Mouse (Mus musculus) c-Kit-positive CD71-positive TER-119-positive erythroid progenitor cells, embryonic 14.5 days (primary cell): ENCODE data around the gene Kcnj5.
A peak's percentile ranks its signal among the peaks of the same experiment; 100 is the strongest.

Source experiments
- DNase-seq: peaks from one replicate; pipeline ENCODE4 v3.0.0-alpha.2; 2013; ENCODE audit warnings: low spot score

The Kcnj5 gene

DNA sequence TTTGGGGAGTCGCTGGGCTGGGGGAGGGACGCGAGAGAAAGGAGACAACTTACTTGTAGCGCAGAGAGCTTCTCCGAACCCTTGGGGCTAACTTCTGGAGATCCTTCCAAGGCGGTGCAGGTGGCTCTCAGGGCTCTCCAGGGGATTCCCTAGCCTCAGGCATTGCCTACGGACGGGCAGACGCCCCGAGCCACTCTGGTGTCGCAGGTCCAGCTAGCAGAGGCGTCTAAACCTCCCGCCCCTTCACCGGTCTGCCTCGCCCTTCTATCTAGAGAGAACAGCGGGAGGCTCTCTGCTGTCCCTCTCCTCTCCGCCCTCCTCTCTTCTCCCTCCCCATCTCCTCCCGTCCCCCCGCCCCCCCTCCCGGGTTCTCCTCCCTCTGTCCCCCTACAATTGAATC is at the start of gene Kcnj5:
Kcnj5 (minus strand) TSS at position 300 of the 400 bp plus-strand sequence.
- DNase-seq, result no peak

DNA sequence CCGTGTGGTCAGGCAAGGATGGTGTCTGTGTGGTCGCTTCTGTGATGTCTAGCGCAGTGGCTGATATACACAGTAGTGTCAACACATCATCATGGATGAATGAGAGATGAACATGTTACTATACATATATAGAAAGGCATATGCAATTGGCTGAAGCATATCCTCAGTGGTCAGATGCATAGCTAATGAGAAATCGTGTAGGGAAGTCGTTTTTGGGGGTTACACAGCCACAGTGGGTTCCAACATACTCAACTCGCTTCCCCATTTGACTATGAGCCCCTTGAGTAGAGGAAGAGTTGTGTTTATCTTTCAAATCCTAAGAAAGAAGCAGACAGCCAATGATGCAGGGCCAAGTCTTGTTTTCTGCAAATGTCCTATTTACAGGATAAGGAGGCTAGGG is 48.6 kb upstream of the Kcnj5 start:
- DNase-seq, result no peak

DNA sequence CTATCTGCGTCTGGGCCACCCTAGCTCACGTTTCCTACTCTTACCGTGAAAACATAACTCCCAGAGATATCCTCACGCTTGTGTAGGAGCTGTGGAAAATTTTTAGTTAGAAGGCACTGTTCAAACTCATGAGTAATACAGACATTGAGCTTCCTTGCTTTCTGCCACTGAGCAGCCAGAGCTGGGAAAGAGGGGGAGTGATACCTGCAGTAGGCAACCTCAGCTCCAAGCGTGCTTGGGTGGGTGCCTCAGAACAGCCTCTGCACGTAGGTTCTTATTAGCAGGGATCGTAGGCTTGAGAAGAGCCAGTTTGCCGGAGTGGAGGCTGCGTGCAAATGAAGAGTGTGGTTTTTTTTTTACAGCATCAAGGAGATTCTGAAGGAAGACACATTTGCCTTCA is 47.6 kb upstream of the Kcnj5 start:
- DNase-seq, result no peak

DNA sequence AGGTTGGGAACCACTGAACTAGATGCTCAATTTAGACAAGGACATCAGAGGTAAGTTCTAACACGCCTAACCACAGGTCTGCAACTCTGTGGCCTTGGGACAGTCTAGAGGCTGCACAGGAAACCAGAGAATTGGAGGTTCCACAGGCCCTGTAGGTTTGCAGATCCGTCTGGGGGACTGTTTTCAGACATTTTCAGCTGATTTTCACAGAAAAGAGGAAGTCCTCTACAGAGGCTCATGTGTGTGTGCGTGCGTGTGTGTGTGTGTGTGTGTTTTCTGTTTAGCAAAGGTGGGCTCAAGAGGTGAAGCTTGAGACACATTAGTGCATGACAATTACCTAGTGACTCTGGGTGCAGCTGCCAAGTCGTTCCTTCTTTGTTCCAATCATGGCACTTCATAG is 46.9 kb upstream of the Kcnj5 start:
- no peak for DNase-seq

DNA sequence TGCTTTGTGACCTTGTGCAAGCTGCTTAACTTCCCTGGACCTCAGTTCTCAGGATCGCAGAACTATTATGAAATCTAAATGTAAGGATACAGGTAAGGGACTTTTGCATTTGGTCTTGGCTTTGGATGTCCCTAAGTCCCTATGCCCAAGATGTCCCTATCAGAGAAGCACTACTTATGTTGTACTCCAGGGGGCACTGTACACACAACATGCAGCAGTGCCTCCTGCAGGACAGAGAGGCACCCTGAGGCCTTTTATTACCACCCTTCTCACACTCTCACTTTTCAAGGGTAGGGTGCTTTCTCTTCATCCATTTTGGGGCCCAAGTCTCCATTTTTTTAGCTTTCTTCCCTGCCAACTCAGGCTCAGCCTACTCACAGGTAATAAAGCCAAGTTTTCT is 44.0 kb upstream of the Kcnj5 start:
- DNase-seq, result peak; percentile 31

DNA sequence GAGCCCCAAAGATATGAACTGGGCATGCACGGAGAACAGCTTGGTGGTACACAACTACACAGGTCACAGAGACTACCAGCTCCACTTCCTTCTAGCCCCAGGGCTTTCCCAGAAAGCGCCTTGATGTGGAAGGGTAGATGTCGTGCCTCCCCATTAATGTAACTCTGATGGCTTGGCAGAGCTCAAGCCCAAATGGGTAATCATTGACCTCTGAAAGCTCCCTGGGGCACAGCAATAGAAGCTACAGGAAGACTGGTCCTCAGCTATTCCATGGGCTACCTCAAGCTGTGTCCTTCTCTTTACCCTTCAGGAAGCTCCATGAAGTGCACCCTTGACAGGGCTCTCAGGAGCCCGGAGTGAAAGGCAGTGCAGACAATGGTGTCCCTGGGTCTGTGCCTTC is 40.8 kb upstream of the Kcnj5 start:
- no peak for DNase-seq

DNA sequence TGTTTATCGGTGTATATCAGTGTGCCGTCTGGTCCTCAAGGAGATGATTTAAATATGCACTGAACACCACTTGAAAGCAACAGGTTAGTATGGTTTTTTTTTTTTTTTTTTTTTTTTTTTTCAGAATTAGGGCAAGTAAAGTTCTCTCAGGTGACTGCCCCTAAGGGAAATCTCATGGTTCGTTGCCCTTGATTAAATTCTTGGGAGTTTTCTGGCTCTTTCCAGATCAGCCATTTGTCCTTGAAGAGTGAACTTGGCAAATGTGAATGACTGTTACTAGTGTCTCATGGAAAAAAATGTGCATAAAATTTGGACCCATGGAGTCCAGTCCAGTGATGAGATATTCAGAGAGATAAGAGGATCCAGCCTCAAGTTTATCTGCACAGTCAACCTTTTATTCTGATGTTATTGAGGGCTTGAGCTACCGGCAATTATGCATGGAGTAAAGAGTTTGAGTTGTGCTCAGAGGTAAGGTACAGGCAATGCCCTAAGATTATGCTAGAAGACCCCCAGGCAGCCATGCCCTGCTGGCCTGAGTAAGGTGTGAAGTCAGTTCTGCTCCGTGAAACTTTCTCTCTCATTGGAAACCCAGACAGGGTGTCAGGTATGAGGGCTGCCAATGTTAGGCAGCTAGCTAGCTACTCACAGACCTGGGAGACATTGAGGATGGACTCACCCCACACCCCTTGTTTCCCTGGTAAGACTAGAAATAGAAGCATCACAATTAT is 32.9 kb upstream of the Kcnj5 start:
- no peak for DNase-seq

DNA sequence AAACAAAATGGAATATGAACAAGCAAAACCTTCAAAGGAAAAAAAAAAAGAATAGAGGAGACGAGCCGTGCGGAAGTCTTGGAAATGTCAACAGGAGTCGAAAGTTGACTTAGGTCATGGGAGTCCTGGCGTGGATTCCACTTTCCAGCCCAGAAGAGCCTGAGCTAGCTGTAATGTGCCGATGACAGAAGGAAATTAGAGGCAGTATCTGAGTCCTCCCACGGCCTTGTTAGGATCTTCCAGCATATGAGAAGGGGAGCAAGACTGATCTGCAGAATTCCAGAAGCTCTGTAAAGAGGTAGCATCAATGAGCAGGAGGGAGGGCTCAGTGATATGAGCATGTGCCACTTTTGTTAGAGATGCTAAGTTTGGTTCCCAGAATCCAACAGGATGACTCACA is 31.9 kb upstream of the Kcnj5 start:
- DNase-seq, result no peak

DNA sequence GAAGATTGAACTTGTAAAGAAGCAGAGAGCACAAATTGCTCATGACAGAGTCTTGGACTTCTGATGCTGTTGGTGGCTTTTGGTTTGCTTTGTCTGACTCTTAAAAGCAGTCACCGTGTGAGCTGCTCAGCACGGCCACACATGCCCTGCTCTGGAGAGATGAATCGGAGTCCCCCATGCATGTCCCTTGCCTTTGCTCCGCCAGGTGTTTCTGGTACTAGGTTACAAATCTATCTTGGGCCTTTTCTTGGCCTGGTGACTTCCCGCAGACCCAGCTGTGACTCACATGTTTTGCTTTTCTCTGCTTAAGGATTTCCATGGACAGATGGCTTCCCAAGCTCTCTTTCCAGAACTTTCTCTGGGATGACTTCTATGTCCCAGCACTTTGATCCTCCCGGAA is 29.5 kb upstream of the Kcnj5 start:
- no peak for DNase-seq

DNA sequence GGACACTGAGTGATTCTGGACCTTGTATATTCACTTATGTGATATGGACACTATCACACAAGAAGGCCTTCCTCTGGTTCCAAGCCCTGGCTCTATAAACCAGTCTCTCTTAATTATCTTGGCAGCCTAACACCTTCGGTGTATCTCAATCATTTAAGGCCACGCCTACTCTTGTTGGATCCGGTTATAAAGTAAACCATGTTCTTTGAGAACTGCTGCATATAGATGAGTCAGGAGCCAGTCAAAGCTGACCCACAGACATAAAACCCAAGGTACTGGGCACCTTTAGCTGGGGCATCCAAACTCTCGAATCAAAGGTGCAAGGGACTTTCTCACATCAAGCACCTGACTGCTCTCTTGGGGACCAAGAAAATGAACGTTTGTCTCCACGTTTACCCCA is 28.1 kb upstream of the Kcnj5 start, which contains the start of gene Kcnj1:
Kcnj1 (plus strand) TSS at position 292 of the 400 bp plus-strand sequence.
- DNase-seq, result no peak

DNA sequence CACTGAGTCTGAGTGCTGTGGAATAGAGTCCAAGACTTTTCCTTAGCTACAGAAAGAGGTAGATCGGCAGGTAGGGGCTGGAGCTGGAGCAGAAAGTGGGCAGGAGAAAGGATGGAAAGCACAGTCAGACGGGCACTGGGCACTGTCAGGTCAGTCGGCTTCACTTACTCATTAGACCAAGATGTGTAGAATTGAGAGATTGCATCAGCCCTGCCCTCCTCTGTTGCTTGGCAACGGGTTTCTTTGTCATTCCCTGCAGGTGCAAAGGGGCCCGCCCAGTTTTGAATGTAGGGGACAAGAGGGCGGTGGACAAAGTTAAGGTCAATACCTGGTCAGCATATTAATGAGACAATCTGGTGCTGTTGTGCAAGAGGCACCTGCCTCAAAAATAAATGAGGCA is 25.2 kb upstream of the Kcnj5 start:
- no peak for DNase-seq

DNA sequence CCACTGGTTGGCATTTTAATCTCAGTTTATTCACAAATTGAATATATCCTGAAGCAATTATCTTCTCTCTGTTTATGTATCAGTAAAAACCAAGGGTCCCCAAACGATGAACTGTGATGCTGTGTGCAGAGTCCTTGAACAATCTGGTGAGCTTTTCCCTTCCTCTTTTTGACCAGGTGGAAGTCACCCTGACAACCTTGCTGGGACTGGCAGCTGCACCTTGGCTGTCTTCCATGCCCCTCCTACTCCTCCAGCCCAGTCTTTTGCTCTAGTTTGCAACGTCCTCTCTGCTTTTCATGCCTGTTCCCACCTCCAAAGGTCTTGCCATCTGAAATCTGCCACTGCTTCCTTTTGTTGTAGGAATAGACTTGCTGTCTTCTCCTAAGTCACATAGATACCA is 24.7 kb upstream of the Kcnj5 start:
- no peak for DNase-seq

DNA sequence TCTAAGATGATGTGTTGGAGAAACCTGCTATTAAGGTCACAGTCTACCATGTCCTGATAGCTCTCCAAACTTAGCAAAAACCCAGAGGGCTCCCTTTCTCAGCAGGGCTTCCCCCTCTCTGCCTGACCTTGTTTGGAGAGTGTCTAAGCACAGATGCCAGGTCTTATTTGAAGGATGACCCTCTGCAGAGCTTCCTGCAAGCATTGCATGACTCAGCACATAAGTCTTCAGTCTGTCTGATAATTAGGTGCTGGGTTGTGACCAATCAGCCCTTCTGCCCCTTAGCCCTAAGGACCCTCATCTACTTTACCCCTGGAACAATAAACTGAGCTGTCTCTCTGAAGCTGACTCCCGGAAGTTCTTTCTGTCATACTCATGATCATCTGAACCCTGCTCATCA is 16.6 kb upstream of the Kcnj5 start:
- no peak for DNase-seq

DNA sequence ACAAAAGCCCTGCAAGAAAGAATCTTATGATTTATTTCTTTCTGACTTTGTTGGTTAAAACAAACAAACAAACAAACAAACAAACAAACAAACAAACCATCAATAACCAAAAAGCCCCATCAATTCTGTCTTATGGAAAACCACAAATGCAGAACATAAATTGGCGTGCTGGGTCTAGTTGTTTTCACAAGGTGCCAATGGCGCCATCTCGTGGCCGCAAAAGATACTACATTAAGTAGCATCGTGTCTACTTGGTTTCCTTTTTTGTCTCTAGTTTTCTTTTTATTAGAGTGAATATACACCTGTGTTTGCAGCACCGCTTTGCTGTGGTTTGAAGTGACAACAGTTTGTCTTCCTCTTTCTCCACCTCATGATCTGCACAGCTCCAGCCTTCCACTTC is 6.2 kb upstream of the Kcnj5 start:
- DNase-seq, result peak; percentile 45

DNA sequence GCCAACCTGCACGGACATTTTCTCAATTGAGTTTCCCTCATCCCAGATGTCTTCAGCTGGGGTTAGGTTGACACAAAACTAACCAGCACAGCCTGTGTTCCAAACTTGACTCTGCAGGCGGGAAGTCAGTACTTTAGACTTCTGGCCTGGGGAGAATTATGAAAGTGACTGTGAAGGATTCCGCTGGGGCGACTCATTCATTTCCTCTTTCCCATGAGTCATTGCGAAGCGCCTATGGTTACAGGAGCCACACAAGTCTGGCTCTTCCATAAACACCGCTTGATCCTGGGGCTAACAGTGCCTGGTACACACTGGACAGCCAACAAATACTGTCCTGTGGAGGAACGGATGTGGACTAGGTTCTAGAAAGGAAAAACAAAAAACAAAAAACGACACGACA is 5.2 kb upstream of the Kcnj5 start:
- no peak for DNase-seq

DNA sequence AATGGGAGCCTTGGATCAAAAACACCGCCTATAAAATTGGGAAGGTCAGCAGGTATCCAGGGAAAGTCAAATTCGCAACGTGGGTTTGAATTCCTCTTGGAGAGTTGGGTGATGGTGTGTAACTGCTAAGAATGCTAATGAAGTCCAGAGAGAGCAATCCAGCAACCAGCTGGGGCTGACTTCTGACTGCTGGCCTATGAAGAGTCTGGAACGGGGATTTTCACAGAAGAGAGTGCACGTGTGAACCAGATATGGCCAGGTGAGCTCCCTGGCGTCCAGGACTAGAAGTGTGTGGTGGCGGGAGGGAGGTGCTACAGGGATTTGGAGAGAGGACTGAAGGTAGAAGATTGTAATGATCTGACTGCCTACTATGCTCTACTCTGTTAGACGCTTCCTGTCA is 3.9 kb upstream of the Kcnj5 start:
- DNase-seq, result no peak

DNA sequence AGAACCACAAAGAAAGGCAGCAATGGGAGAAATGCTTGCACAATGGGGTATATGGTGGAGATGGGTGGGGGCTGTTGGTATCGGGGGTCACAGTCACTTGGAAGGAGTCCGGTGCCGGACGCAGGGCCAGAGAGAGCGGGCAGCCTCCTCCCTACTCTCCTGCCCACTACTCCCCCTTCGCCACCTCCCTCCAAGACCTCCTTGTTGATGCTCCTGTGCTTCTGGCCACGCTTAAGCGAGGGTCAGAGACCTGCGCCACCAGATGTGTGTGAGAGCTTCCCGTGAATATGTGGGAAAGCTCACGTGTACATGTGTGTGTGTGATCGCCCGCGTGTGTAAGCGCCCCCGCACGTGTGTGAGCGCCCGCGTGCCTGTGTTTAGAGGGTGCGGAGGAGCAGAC is 339 bp upstream of the Kcnj5 start:
- no peak for DNase-seq

DNA sequence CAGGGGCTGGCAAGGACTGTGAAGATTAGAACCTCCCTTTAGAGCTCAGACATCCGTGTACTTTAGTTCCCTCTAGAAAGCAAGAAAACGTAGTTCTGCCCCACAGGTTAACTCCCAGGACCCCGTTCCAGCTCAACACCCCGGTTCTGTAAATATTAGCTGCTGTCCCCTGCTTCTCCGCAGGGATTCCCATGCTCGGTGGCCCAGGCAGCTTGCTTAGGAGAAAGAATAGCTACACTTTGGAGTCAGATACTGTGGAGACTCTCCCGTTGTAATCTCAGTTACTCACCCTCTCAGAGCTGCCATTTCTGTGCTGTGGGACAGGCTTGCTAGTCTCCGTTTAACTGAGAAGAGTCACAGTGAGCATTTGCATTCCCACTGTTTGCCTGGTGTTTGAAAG is 1.2 kb downstream of the Kcnj5 start:
- DNase-seq, result no peak

DNA sequence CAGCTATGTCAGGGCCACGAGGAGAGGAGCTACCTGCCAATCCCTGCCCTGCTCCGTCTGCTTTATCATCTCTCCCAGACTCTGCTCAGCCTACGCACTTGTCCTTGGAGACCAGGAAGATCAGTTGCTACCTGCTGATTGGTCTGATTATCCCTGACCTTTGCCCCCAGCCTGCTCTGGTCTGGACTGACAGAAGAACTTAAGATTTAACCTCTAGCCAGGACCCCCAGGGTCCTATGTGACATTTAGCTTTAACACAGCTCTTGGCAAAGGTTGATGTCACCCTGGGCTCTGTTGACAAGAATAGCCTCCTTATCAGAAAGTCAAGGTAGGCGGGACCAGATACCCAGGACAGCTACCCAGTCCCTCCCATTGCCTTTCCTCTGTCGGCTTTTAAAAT is 3.3 kb downstream of the Kcnj5 start:
- DNase-seq, result no peak

DNA sequence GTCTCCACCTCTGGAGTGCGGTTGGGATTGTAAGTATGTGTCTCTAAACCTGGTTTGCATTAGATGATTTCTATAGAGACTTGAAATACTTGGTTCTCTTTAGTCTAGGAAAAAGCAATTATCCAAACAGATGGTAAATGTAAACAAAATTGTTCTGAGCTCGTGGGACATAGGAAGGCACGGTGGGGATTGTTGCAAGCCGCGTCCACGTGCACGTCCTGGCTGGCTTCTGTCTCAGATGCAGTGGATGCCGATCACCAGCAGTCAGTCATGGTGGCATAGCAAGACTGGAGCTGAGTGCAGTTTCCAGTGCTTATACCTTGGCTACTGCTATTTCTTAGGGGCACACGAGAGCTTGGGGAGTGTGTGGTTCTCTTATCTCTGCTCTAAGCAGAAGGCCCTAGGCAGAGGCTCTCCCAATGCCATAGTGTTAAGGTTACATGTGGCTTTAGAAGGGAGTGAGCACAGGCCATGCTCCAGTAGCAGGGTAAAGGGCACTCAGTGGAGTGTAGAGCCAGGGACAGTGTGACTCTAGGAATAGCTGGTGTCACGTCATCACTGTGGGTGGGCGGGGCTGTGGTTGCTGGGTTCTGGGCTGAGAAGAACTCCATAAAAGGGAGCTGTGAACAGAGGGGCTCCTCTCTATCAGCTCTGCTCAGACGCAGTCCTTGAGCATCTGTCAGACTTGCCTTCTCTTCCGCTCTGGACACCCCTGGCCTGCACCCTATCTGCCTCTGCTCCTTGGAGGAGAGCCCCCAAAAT is 8.6 kb downstream of the Kcnj5 start:
- no peak for DNase-seq

DNA sequence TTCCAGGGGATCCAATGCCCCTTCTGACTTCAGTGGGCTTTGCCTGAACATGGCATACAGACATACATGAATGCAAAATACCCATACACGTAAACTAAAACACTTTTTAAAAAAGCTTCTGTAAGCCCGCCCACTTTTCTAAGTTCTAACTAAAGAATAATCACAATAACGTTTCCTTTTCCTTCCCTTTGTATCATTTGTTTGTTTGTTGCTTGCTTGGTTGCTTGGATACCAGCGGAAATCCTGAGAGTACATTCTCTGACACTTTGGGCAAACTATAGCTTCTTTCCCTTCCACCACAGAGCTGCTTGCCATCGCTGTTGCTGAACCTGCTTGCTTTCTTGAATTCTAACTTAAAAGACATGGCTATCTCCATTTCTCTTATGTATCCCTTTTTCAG is 13.0 kb downstream of the Kcnj5 start:
- DNase-seq, result no peak

DNA sequence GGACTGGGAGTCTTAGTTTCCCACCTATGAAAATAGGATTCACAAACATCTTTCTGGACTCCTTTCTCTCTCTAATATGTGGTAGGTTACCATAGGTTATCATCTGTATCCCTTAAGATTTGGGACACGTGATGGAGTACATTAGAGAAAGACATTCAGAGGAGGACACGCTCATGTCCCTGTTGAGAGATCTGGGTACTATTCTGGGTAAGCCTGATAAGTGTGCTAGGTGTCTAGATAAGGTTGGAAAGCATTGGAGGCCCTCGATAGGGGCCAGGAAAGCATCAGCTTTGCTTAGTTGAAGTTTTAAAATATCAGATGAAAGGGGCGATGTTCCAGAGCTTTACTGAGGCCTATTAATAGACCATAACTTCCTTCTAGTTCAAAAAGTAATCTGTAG is 15.4 kb downstream of the Kcnj5 start:
- DNase-seq, result no peak

DNA sequence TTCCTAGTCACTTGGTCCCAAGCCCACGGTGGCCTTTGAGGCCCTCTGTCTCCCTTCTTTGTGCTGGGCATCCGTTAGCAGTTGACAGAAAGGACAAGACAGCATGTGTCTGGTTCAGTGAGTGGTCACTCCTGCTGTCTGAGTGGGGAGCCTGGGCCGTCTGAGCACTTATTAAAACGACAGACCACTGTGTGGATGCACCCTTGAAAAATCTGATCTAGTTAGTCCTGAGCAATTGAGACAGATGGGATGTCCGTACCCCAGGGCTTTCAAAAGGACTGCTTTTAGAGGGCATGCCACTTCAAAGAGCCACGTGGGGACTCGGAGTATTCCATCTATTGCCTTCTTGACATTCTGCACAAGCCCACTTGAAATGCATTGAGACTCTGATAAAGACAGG is 20.5 kb downstream of the Kcnj5 start:
- no peak for DNase-seq

DNA sequence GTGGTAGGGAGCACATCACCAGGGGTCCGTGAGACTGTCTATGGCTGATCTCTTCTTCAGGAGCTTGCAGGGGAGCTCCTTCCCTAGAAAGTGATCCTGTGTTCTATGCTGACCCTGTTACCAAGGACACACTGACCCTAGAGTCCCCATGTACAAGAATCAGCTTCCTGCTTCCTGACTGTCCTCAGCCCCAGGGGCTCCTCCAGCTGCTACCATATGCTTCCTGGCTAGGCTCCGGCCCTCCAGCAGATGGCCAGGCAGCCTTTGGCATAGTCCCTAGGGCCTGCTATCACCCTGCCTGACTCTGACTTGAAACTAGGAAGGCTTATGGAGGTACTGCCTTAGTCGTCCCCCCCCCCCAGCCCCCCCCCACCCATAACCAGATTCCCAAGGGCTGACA is 24.0 kb downstream of the Kcnj5 start:
- no peak for DNase-seq
